Mouse (Mus musculus): ENCODE results near the gene Klf1.

The Klf1 gene

DNA sequence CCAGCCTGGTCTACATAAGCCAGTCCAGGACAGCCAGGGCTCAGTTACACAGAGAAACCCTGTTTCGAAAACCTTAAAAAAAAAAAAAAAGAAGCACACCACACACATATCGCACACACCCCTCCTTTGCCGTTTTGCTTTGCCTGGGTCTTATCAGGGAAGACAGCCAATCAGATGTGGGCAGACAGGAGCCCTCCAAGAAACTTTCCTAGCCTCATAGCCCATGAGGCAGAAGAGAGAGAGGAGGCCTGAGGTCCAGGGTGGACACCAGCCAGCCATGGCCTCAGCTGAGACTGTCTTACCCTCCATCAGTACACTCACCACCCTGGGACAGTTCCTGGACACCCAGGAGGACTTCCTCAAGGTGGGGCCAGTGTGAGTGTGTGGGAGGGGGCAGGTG is at the start of gene Klf1:
Gene Klf1, plus strand, starts transcription at position 177 of the 400 bp plus-strand sequence.
- in situ Hi-C loops (cut with MboI, MseI): no loop called here

DNA sequence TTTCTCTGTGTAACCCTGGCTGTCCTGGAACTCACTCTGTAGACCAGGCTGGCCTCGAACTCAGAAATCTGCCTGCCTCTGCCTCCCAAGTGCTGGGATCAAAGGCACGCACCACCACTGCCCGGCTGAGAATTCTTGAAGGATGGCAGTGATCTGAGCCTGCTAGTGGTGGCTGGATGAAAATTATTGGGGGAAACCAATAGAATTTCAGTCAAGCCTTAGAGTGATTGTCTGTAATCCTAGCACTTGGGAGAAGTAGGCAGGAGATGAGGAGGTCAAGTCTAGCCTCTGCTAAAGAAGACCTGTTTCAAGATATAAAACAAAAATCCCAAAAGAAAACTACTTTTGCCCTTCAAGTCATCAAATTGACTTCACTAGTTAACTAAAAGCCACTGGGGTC is 45.3 kb upstream of the Klf1 start:
- in situ Hi-C loops (cut with MboI, MseI): no loop called here

DNA sequence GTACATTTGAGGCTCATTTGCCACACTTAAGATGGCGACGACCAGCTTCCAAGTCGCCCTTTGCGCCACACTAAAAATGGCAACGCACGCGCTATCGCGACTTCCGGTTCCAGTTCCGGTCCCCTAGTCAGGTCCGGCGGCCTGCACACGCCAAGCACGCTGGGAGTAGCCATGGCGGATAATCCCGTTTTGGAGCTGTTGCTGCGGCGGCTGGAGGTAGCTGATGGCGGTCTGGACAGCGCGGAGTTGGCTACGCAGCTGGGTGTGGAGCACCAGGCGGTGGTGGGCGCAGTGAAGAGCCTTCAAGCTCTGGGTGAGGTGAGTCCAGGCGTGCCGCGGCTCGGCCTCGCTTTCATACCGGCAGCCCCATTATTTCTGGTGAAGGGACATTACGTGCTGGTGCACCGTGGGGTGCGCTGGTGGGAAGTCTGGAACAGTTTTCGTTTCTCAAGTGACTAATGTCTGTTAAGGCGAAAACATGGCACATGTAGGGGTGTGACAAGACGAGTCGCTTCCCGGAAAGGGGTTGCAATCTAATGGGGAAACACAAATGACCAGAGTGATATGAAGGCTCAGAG is 44.8 kb upstream of the Klf1 start, which contains the start of gene Farsa:
Gene Farsa, plus strand, starts transcription at position 126 of the 578 bp plus-strand sequence.
- in situ Hi-C loops (cut with MboI, MseI): no loop called here

DNA sequence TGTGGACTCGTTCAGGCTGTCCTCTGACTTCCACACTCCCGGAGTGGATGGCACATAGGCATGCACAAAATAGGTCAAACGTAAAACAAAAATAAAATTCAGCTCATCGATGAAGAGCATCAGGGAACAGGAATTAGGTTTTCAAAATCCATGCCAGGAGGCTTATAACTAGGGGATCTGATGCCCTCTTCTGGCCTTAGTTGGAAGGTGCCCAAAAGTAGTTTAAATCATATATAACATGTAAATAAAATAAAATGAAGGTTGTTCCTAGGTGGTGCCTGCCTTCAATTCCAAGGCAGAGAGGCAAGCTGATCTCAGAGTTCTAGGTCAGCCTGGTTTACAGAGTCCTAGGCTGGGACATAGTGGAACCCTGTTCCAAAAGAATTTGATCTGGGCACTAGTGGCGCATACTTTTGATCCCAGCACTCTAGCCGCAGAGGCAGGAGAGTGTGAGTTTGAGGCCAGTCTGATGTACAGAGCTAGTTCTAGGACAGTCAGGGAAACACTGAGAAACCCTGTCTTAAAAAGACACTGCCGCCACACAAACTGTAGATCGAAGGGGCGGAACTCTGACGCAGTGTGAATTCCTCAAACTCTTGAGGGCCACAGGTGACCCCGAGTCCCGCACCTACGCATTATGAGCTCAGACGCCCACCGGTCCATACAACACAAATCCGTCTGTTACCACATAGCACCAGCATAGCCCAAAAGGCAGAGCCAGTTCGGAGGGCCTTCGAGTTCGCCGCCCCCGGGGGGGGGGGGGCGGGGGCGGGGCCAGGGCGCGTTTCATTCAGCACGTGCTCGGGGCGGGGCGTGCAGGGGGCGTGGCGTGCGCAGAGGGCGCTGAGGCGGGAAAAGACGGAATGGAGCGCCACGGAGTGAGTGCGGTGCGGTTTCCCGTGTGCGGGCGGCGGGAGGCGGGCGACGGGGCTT is 30.1 kb upstream of the Klf1 start, which contains the start of gene Syce2:
Gene Syce2, plus strand, starts transcription at position 736 of the 933 bp plus-strand sequence.
- in situ Hi-C loops (cut with MboI, MseI): no loop called here

- in situ Hi-C loops (cut with MboI, MseI): no loop called here
Measured at GRCm38 (mm10) chr8:84872309-84872965, 29.3 kb upstream of the Klf1 start.

GRCm38 (mm10) chr8:84873016-84873415 is 28.7 kb upstream of the Klf1 start:
- in situ Hi-C loops (cut with MboI, MseI): no loop called here

DNA sequence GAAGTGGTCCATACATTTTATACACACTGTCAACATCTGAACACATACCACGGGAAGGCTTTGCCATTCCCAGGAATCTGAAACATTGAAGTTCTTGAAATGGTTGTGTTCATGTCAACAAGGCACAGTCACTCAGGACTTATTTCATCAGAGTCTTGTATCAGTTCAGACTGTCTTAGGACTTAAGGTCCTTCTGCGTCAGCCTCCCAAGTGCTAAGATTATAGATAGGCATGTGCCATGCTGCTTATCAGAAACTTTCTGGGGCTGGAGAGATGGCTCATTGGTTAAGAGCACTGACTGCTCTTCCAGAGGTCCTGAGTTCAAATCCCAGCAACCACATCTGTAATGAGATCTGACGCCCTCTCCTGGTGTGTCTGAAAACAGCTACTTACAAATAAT is 27.4 kb upstream of the Klf1 start:
- in situ Hi-C loops (cut with MboI, MseI): no loop called here

- in situ Hi-C loops (cut with MboI, MseI): no loop called here
Measured at GRCm38 (mm10) chr8:84877297-84878035, 24.3 kb upstream of the Klf1 start.

GRCm38 (mm10) chr8:84878915-84879314 is 22.8 kb upstream of the Klf1 start:
- in situ Hi-C loops (cut with MboI, MseI): no loop called here

- in situ Hi-C loops (cut with MboI, MseI): no loop called here
Measured at GRCm38 (mm10) chr8:84884728-84885127, 17.0 kb upstream of the Klf1 start.

DNA sequence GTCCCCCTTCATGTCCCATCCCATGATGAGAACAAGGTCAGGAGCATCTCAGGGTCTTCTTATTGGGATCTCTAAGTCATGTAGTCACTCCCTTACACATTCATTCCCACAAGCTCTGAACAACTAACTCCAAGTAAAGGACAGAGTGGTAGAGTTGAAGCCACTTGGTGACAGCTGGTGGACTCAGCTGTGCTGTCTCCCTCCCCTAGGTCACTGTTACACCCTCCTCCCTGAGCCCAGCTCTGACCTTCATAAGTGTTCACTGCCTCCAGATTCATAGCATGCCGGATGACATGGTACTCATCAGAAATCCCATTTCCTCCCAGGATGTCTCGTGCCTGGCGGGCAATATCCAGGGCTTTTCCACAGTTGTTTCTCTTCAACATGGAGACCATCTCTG is 13.4 kb upstream of the Klf1 start:
- in situ Hi-C loops (cut with MboI, MseI): no loop called here

DNA sequence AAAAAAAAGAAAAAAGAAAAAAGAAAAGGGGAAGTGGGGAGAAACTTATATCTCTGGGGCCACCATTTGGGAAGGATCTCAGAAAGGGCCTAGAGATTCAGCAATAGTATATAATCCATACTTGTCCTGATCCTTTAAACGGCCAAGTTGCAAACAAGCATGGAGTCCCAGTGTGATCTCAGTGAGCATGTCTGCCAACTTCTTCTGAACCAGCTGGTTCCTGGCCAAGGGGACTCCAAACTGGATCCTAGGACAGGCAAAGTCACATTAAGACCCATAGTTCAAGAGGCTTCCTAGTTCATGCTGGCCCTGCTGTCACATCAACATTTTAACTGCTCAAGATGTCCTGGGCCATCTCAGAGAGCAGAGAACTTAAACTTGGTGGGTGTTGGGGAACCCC is 12.6 kb upstream of the Klf1 start:
- in situ Hi-C loops (cut with MboI, MseI): no loop called here

GRCm38 (mm10) chr8:84892993-84893708 is 8.6 kb upstream of the Klf1 start:
- in situ Hi-C loops (cut with MboI, MseI): no loop called here

DNA sequence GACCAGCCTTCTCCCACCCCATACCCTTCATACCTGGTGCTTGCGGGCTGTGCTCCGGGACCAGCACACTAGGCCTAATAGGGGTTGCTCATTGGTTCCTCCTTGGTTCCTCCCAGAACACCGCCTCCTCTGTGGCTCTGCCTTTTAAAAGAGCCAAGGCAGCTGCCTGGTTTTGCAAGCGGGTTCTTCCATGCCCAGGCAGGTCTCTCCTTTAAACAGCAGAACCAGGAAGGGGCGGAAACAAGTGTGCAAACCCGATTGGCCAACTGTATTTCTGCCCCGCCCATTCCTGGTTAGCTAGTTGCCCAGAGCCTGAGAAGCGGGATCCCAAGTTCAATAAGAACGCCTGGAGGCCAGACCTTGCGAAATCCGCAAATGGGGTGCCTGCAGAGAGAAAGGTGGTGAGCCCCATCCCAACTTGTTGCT is 8.0 kb upstream of the Klf1 start, which contains the start of gene Gcdh:
Gene Gcdh, minus strand, starts transcription at position 213 of the 426 bp plus-strand sequence.
- in situ Hi-C loops (cut with MboI, MseI): no loop called here

DNA sequence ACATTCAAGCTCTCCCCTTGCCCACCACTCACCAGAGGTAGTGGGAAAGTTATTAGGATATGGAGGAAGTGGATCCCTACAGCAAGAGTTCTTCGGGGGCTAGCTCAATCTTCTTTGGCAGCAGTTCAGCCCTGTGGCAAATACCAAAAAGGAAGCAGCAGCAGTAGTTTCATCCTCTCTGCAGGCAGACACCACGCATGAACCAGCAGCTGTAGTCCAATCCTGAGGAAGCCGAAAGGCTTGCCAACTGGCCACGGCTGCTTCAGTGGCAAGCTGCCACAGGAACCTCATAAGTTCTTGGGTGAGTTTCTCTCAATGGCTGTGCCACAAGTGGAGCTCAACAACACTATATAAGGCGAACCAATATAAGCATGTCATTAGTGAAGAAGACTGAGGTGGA is 5.8 kb upstream of the Klf1 start:
- in situ Hi-C loops (cut with MboI, MseI): no loop called here

DNA sequence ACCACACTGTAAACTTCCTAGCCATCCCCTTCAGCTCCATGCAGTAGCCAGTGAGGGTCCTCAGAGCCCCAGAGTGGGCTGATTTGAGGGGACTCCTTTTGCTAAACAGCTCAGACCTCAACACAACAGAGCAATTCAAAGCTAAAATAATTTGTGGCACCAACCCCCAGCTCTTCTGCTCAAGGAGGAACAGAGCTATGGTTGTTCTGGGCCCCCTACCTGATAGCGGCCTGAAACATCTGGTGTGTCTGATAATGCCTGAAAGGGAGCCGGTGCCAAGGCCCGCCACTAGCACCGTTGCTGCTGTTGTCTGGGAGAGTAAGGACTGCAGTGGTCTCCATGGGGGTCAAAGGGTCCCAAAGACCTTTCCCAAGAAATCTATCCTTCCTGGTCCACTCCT is 657 bp upstream of the Klf1 start:
- in situ Hi-C loops (cut with MboI, MseI): no loop called here

GRCm38 (mm10) chr8:84902367-84902919 is 715 bp downstream of the Klf1 start:
- in situ Hi-C loops (cut with MboI, MseI): no loop called here

- in situ Hi-C loops (cut with MboI, MseI): no loop called here
Measured at GRCm38 (mm10) chr8:84902920-84903661, 1.4 kb downstream of the Klf1 start.

- in situ Hi-C loops (cut with MboI, MseI): no loop called here
Measured at GRCm38 (mm10) chr8:84904351-84904750, 2.6 kb downstream of the Klf1 start.

DNA sequence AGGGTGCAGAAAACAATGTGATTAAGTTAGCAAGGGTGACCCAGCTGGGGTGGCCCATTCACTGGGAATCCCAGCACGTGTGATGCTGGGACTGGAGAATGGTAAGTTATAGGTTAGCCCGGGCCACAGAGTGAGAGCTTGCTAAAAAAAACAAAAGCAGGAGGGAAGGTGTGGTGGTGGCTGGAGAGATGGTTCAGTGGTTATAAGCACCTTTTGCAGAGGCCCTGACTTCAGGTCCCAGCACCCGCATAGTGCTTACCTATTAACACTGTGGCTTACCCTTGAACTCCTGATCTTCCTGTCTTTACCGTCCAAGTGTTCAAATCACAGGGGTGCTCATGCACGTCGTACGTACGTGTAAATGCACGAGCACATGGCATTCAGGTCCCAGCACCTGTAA is 5.3 kb downstream of the Klf1 start:
- in situ Hi-C loops (cut with MboI, MseI): no loop called here
